Mouse (Mus musculus) ES-Bruce4 (cell line): ENCODE results near the gene Ccdc82. TPM values are rescaled to one million over a fixed set of nuclear protein-coding genes. Genes with fewer than 3 reads are reported as not detected.

ENCODE experiments used
- H3K27ac ChIP-seq: 2 replicates; pipeline ENCODE4 v1.5.1; 2012; ENCODE audit warnings: low read length, inconsistent platforms; ENCODE audit not compliant: insufficient read depth
- H3K27me3 ChIP-seq: 2 replicates; pipeline ENCODE4 v1.6.1; 2012; ENCODE audit warnings: mild to moderate bottlenecking, low read length, inconsistent platforms; ENCODE audit not compliant: control insufficient read depth, poor library complexity, insufficient read depth, severe bottlenecking
- H3K36me3 ChIP-seq: 2 replicates; pipeline ENCODE4 v1.6.1; 2012; ENCODE audit warnings: inconsistent platforms, mild to moderate bottlenecking, low read length, moderate library complexity; ENCODE audit not compliant: control insufficient read depth, poor library complexity, insufficient read depth, severe bottlenecking
- H3K4me1 ChIP-seq: one replicate; pipeline ENCODE4 v1.8.1; 2011; ENCODE audit warnings: low read length; ENCODE audit not compliant: control insufficient read depth, insufficient read depth
- H3K4me3 ChIP-seq: 2 replicates; pipeline ENCODE4 v1.5.1; 2011; ENCODE audit warnings: low read depth, mild to moderate bottlenecking, low read length
- H3K9ac ChIP-seq: 2 replicates; pipeline ENCODE4 v1.6.1; 2012; ENCODE audit warnings: low read depth, mild to moderate bottlenecking, inconsistent platforms; ENCODE audit not compliant: poor library complexity, severe bottlenecking
- H3K9me3 ChIP-seq: replicated peaks from 2 replicates; pipeline ENCODE4 v1.6.1; 2012; ENCODE audit warnings: mild to moderate bottlenecking, low read length, inconsistent platforms; ENCODE audit not compliant: control insufficient read depth, poor library complexity, insufficient read depth, severe bottlenecking
- CTCF ChIP-seq: IDR thresholded peaks from one replicate; pipeline ENCODE4 v1.8.1; 2011; ENCODE audit warnings: low read depth, low read length
- EP300 ChIP-seq: IDR thresholded peaks from 2 replicates; pipeline ENCODE4 v1.6.1; 2011; ENCODE audit warnings: low read depth, low read length; ENCODE audit not compliant: insufficient read depth
- POLR2A ChIP-seq: IDR thresholded peaks from one replicate; pipeline ENCODE4 v1.8.1; 2011; ENCODE audit warnings: low read length; ENCODE audit not compliant: insufficient read depth
- polyA plus RNA-seq: library from polyadenylated mRNA; stranded (reverse); fragments of >200 nt; gene quantifications from 2 replicates; pipeline ENCODE4 v1.2.4, GENCODE M21; 2011; ENCODE audit warnings: low read depth; ENCODE audit not compliant: missing spikeins, insufficient read depth, insufficient read length

Ccdc82 gene
- polyA plus RNA-seq, 1 experiment: 4.8 TPM

- TF ChIP-seq POLR2A (no peak), CTCF (no peak), EP300 (no peak)
- Histone ChIP-seq H3K4me1 (no peaks in the 10 kb centered on the region), H3K27ac (no peak overlapping the region), H3K27me3 (no peaks in the 10 kb centered on the region), H3K9ac (no peak overlapping the region), H3K4me3 (no peak overlapping the region), H3K9me3 (no peaks in the 10 kb centered on the region), H3K36me3 (no peaks in the 10 kb centered on the region)
Measured at GRCm38 (mm10) chr9:13308718-13309117, 62.0 kb downstream of the Ccdc82 start.

DNA sequence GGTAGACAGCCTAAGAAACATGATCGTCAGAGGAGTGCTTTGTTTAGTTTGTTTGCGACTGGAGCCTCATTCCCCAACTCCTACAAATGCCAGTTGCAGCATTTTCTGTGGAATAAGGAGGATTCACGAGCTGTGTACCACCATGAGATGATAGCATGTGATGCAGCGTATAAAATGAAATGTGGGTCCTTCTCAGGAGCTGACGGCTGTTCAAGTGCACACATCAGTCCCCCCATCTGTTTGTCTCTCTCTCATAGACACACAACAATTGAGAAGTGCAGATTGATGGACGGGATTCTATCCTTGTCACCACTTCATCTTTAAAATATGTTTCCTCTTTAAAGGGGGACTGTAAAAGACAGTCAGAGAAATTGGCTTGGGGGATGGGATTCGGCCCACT lies 63.1 kb downstream of the Ccdc82 start:
- no peak overlapping the region for H3K9ac ChIP-seq
- no peaks in the 10 kb centered on the region for H3K4me1 ChIP-seq
- TF ChIP-seq EP300 (no peak), POLR2A (no peak), CTCF (no peak)
- no peaks in the 10 kb centered on the region for H3K27me3 ChIP-seq
- no peaks in the 10 kb centered on the region for H3K36me3 ChIP-seq
- H3K4me3 ChIP-seq: no peak overlapping the region
- H3K27ac ChIP-seq: no peak overlapping the region
- no peaks in the 10 kb centered on the region for H3K9me3 ChIP-seq

DNA sequence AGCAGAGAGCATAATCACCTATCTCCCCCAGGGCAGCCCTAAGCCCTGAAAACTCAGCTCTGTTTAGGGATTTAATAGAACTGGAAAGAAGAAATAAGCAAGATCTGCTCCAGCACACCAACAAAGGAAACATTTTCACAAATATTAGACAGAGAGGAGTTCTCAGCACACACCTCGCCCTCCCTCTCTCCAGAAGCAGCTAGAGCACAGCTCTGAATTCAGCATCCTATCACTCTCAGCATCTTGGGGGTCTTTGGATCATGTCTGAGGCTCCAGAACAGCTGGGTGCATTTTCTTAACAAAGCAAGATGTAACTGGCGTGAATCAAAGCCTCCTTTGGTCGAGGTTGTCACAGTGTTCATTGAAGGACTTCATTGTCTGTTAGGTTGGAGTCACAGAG lies 63.5 kb downstream of the Ccdc82 start:
- Histone ChIP-seq H3K9ac (no peak overlapping the region), H3K4me3 (no peak overlapping the region), H3K27me3 (no peaks in the 10 kb centered on the region), H3K36me3 (no peaks in the 10 kb centered on the region), H3K9me3 (no peaks in the 10 kb centered on the region), H3K27ac (no peak overlapping the region), H3K4me1 (no peaks in the 10 kb centered on the region)
- TF ChIP-seq EP300 (no peak), POLR2A (no peak)

- TF ChIP-seq CTCF (no peak), POLR2A (no peak), EP300 (no peak)
- no peaks in the 10 kb centered on the region for H3K27me3 ChIP-seq
- no peak overlapping the region for H3K4me3 ChIP-seq
- no peaks in the 10 kb centered on the region for H3K9me3 ChIP-seq
- H3K27ac ChIP-seq: no peak overlapping the region
- H3K9ac ChIP-seq: no peak overlapping the region
- no peaks in the 10 kb centered on the region for H3K36me3 ChIP-seq
- no peaks in the 10 kb centered on the region for H3K4me1 ChIP-seq
Measured at GRCm38 (mm10) chr9:13311094-13311493, 64.3 kb downstream of the Ccdc82 start.

DNA sequence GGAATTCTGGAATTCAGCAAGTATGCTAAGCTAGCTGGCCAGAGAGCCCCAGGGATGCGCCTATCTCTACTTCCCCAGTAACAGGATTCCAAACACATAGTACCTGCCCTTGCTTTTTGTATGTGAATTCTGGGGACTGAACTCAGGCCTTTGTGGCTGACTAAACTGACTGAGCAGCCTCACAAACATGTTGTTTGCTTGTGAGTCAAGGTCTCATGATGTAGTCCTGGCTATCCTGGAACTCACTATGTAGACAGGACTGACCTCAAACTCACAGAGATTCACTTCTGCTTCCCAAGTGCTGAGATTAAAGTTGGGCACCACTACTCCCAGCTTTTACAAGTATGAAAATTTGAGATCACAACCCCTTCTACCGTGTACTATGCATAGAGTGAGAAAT lies 67.2 kb downstream of the Ccdc82 start:
- H3K9me3 ChIP-seq: no peaks in the 10 kb centered on the region
- no peak for TF ChIP-seq CTCF
- TF ChIP-seq EP300: no peak
- no peak for TF ChIP-seq POLR2A
- no peak overlapping the region for H3K27ac ChIP-seq
- no peak overlapping the region for H3K4me3 ChIP-seq
- no peaks in the 10 kb centered on the region for H3K36me3 ChIP-seq
- no peaks in the 10 kb centered on the region for H3K27me3 ChIP-seq
- H3K4me1 ChIP-seq: no peaks in the 10 kb centered on the region
- no peak overlapping the region for H3K9ac ChIP-seq

GRCm38 (mm10) chr9:13314577-13315004 lies 67.8 kb downstream of the Ccdc82 start:
- no peaks in the 10 kb centered on the region for H3K4me1 ChIP-seq
- TF ChIP-seq POLR2A (no peak), CTCF (no peak), EP300 (no peak)

DNA sequence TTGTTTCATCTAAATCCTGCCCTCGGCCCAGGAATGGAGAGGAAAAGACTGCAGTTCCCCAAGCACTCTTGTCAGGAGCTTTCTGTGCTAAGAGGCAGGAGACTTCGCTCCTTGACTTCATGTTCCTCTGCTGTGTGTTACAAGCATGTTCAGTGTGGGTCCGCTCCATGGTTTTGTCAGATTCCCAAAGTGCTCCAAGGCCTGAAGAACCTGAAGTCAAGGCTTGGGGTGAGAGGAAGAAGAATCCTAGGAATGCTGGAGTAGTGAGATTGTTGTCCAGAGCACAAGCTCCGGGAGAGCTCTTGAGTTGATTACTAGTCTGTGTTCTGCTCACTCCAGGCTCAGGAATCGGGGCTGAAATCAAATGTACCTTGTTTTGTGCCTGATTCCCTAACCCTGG lies 68.6 kb downstream of the Ccdc82 start:
- Histone ChIP-seq H3K9ac (no peak overlapping the region), H3K27ac (no peak overlapping the region), H3K4me3 (no peak overlapping the region), H3K4me1 (no peaks in the 10 kb centered on the region), H3K27me3 (no peaks in the 10 kb centered on the region), H3K36me3 (no peaks in the 10 kb centered on the region), H3K9me3 (no peaks in the 10 kb centered on the region)
- TF ChIP-seq EP300 (no peak), POLR2A (no peak), CTCF (no peak)

More at GRCm38 (mm10) chr9:13314577-13315004, 67.8 kb downstream of the Ccdc82 start:
- Histone ChIP-seq H3K36me3 (no peaks in the 10 kb centered on the region), H3K9ac (no peak overlapping the region), H3K9me3 (no peaks in the 10 kb centered on the region), H3K27ac (no peak overlapping the region), H3K27me3 (no peaks in the 10 kb centered on the region), H3K4me3 (no peak overlapping the region)
